Mouse (Mus musculus) fibroblast of lung, adult 2 months (primary cell): Measurements from ENCODE around the gene Dst.
A peak's percentile ranks its signal among the peaks of the same experiment; 100 is the strongest.
"Not testable (repeated sequence)": the region's sequence is repeated elsewhere in the genome, so short reads cannot be mapped to it uniquely, and the experiment has no call there.

Experiments used
- DNase-seq: peaks from one replicate; pipeline ENCODE4 v3.0.0-alpha.2; 2011; ENCODE audit warnings: low read depth

Dst gene

DNA sequence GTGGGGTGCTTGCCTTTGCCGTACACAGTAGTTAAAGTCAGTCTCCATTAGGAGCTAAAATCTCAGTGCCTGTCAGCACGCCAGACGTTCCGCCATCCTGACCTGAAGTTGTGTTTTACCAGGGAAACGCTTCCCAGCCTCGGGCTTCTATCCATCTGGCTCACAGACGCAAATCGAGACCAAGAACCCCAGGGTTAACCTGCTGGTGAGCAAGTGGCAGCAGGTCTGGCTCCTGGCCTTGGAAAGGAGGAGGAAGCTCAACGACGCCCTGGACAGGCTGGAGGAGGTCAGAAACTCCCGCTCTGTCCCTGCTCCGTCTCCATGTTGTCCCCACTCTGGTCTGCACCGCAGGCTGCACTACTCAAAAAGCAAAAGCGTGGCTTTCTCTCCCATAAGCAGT lies 385.2 kb downstream of the Dst start:
- DNase-seq, result no peak

DNA sequence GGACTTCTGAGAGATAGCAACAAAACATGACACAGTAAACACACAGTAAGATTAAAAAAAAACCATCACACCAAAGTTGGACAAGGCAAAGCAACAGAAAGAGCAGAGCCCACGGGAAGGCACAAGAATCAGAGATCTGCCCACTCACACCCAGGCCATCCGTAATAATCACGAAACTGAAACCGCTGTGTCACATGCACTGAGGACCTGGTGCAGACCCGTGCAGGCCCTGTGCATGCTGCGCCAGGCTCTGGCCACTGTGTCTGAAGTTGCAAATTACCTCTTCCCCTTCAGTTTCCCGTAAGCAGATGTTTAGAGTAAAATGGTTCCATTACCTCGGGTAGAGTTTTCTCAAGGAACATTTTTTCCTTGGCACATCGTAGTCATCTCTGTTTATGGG lies 389.6 kb downstream of the Dst start:
- DNase-seq, result no peak

DNA sequence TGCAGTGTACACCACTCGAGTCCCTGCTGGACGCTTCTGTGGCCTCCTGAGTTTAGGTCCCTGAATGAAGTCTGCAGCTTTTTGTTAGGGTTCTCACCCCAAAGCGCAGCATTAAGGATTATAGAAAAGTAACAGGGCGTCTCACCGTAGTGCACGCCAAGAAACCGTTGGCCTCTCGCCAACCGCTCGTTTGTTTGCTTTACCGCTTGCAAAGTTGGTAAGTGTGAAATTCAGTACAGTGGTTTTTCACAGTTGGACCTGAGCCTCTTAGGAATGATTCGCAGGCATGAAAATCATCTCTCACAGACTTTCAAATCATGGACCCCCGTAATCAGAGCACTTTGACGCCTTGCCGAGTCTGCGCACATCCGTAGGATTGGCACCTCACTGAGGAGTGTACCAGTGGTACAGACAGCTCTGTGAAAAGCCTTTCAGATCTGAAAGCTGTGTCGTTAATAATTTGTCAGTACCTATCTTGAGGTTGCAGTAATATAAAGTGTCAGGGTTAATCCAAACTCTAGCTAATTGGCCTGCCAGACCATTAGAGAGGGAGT lies 390.7 kb downstream of the Dst start:
- no peak for DNase-seq

- DNase-seq, result no peak
Measured at GRCm38 (mm10) chr1:34299507-34299906, 391.5 kb downstream of the Dst start.

GRCm38 (mm10) chr1:34300309-34300980 lies 392.4 kb downstream of the Dst start:
- DNase-seq, result no peak

DNA sequence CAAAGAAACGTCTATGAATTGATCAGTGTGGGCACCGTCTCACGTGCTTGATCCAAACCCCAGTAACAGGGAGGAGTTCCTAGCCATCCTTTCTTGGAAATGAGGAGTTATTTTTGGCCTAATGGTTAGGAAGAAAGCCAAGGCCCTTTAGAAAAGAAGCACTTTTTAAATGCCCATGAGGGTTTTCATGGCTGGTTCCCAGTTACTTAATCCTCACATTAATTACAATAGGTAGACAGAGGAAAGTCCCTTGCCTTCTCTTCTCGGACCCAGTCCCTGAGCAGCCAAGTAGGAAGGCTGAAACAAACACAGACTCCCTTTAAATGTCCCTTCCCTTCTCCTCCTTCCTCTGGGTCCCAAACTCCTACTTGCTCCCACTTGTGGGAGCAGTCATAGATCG lies 396.2 kb downstream of the Dst start:
- DNase-seq, result peak; percentile 58

DNA sequence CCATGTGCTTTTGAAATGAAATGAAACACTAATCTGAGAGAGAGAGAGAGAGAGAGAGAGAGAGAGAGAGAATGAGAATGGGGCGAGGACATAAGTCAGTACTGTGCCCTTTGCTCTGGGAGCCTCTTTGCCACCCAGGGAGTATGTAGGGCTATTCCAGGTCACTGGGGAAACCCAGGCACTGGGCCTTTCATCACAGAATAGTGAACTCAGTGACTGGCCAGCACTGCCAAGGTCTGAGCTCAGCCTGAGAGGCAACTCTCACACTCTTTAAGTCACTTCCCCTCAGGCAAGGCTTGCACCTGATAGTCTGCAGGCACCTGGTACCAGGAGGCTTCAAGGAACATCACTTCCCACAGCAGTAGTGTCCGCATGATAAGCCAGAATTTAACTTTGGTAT lies 398.7 kb downstream of the Dst start:
- no peak for DNase-seq

DNA sequence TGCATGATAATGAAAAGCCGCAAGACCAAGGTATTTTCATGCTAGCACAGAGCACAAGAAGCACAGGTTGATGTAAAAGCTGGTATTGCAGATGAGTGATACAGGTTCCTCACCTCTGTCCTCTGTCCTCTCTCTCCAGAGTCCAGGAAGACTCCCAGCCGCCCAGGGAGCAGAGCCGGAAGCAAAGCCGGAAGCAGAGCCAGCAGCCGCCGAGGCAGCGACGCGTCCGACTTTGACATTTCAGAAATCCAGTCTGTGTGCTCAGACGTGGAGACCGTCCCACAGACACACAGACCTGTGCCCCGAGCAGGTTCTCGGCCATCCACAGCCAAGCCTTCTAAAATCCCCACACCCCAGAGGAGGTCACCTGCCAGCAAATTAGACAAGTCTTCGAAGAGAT lies 399.2 kb downstream of the Dst start:
- DNase-seq, result no peak

GRCm38 (mm10) chr1:34308841-34309240 lies 400.8 kb downstream of the Dst start:
- DNase-seq, result not testable (repeated sequence)

DNA sequence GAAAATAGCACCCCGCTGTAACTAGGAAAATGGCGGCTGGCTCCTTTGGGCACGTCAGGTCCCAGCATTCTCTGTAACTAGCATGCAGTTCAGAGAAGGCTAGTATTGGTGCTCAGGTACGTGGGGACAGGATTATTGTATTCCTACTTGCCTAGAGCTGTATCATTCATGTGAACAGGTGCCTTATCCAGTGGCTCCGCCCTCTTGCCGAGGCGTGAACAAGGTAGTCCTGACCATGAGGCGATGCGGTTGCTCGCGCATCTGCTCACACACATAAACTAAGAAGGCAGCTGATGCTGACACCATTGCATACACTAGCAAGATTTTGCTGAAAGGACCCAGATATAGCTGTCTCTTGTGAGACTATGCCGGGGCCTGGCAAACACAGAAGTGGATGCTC lies 401.4 kb downstream of the Dst start:
- no peak for DNase-seq

DNA sequence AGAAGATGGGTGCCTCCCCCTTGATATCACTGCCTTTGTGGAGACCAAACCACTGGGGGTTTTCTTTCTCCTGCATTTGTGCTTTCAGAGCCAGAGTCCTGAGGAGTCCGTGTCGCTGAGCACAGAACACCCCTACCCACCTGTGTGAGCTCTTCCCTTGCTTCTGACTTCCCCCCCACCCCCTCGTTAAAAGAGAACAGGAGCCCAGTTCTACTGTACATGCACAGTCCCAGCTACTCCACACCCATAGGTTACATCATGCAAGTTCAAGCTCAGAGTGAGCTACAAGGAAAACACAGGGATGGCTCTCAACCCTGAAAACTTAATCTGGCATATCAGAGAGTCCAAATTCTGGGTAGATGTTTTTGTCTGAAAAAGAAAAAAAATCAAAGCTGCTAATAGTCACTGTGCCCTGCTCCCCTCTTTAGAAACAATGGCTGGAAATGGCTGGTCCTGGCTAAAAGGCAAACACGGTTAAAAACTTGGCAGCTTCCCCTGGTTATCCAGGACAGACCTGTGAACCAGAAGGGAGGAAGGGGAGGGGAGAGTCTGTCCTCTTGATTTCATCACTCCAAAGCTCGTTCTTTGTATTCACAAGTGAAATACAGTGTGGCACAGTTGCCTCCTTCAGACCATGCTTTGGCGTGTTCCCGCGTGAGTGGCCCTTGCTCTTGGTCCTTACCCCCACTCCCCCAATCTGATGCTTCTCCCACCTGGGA lies 402.7 kb downstream of the Dst start:
- no peak for DNase-seq

GRCm38 (mm10) chr1:34312806-34313205 lies 404.8 kb downstream of the Dst start:
- DNase-seq, result no peak

- DNase-seq, result no peak
Measured at GRCm38 (mm10) chr1:34315381-34315780, 407.4 kb downstream of the Dst start.

GRCm38 (mm10) chr1:34324255-34324654 lies 416.2 kb downstream of the Dst start:
- no peak for DNase-seq

DNA sequence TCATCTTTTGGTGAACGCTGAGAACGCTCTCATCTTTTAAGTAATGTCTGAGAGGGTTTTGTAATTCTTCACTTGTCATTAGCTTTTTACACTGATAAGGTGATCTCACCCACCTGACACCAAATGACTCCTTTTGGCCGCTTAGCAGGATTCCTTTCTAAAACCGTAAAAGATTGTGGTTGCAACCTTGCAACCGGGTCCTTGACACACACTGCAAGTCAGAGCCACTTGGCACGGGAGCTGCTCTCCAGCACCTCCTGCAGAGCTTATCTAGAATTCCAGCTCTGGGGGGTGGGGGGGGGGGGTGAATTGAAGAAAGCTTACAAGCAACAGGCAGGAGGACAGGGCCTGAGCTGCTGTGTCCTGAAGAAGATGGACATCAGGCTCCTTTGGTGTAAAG lies 420.6 kb downstream of the Dst start:
- DNase-seq, result no peak

GRCm38 (mm10) chr1:34331767-34332166 lies 423.7 kb downstream of the Dst start:
- DNase-seq, result no peak
